Mouse (Mus musculus): ENCODE measurements around the gene Itpr3. TPM values are rescaled to one million over a fixed set of nuclear protein-coding genes. Genes with fewer than 3 reads are reported as not detected.
A peak's percentile ranks its signal among the peaks of the same experiment; 100 is the strongest.

Itpr3 gene
- polyA plus RNA-seq, 1 experiment from 2014 or later, result 6.1 TPM

DNA sequence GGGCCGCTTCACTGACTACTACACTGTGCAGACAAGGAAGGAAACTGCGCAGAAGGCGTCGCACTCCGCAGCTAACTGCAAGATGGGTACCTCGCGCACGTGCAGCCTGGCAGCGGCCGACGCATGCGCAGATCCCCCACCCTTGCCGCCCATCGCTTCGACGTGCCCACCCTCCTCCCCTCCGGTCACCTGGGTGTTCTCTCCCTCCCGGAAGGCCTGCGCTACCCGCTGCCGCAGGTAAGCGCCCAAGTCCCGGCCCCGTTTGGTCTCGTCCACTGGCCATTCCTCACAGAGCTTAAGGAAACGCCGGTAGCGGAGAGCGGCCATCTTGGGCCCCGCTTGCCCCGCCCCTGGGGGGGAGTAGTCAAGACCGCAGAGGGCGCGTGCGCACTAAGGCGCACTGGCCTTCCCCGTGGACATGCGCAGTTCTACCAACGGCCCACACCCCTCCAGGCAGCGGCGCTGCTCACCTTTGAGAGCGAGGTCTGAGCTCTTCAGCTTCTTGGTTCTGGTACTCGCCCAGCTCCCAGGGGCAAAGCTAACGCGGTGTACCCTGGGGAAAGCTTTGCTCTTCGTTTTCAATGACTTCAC, 76.5 kb downstream of the Itpr3 start, which contains the start of gene Uqcc2:
TSS of gene Uqcc2 (minus strand) at position 366 of the 591 bp plus-strand sequence.
- peak within 1 kb of the TSS; percentile 66 for H3K4me2 ChIP-seq (ENCODE audit: low read depth, low read length)
- H3K4me3 ChIP-seq (ENCODE audit: low read length), result peak within 1 kb of the TSS; percentile 82
- H3K36me3 ChIP-seq (ENCODE audit: control insufficient read depth, insufficient read depth, low read length), result no peaks in the 10 kb centered on the region
- H3K9ac ChIP-seq (ENCODE audit: low read length), result peak within 1 kb of the TSS; percentile 69
- H3K27ac ChIP-seq (ENCODE audit: low read length), result no peak within 1 kb of the TSS; the same call in 1 of the 2 replicates
- ATAC-seq (ENCODE audit: low read depth), result peak; percentile 98
- H3K27me3 ChIP-seq (ENCODE audit: control insufficient read depth, insufficient read depth, low read depth, low read length), result no peaks in the 10 kb centered on the region; the same call in 1 of the 2 replicates
- under 1% methylated on average over 44 of the region's 46 CpGs for WGBS
- H3K4me1 ChIP-seq (replicated peaks; ENCODE audit: control insufficient read depth, insufficient read depth, low read length), result peaks cover 10% of the 10 kb centered on the region
- no peaks in the 10 kb centered on the region for H3K9me3 ChIP-seq (ENCODE audit: control insufficient read depth, low read length)

DNA sequence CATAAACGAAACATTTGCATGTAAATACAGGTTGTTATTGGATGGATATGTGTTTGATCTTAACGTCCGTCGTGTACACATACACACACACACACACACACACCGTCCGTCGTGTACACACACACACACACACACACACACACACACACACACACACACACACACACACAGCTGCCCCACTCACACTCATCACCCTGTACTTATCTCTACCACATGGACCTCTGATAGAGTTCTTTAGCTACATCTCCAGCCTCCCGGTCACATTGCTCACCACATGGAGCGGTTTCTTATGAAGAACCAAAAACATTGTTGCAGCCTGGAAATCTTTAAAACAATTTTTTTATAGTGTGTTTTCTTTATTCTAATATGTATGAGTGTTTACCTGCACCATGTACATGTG, 77.1 kb downstream of the Itpr3 start:
- peak overlapping the region; percentile 69 for H3K9ac ChIP-seq (ENCODE audit: low read length)
- WGBS, result 16% methylated on average over 9 of the region's 9 CpGs
- peak overlapping the region; percentile 82 for H3K4me3 ChIP-seq (ENCODE audit: low read length)
- no peaks in the 10 kb centered on the region; the same call in 1 of the 2 replicates for H3K27me3 ChIP-seq (ENCODE audit: control insufficient read depth, insufficient read depth, low read depth, low read length)
- no peaks in the 10 kb centered on the region for H3K36me3 ChIP-seq (ENCODE audit: control insufficient read depth, insufficient read depth, low read length)
- peak; percentile 11 for ATAC-seq (ENCODE audit: low read depth)
- H3K4me2 ChIP-seq (ENCODE audit: low read depth, low read length), result peak overlapping the region; percentile 66
- no peak overlapping the region for H3K27ac ChIP-seq (ENCODE audit: low read length)
- no peaks in the 10 kb centered on the region for H3K9me3 ChIP-seq (ENCODE audit: control insufficient read depth, low read length)
- H3K4me1 ChIP-seq (replicated peaks; ENCODE audit: control insufficient read depth, insufficient read depth, low read length), result peaks cover 10% of the 10 kb centered on the region

DNA sequence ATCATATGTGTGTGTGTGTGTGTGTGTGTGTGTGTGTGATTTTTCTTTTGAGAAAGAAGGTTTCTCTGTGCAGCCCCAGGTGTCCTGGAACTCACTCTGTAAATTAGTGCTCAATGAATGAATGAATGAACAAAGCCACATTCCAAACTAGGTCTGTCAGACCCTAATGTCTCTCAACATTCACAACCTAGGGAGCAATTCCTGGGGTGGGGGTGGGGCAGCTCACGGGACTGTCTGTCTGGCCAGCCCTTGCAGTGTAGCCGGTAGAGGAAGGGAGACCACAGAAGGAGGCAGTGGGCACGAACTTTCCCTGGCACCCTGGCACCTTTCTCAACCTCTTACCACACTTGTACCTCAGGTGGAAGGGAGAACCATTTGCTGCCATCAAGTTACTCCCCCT, 77.6 kb downstream of the Itpr3 start:
- no peak overlapping the region for H3K9ac ChIP-seq (ENCODE audit: low read length)
- peaks cover 10% of the 10 kb centered on the region for H3K4me1 ChIP-seq (replicated peaks; ENCODE audit: control insufficient read depth, insufficient read depth, low read length)
- ATAC-seq (ENCODE audit: low read depth), result no peak
- no peaks in the 10 kb centered on the region for H3K36me3 ChIP-seq (ENCODE audit: control insufficient read depth, insufficient read depth, low read length)
- WGBS, result 9% methylated on average over 3 of the region's 3 CpGs
- no peak overlapping the region for H3K4me3 ChIP-seq (ENCODE audit: low read length)
- no peaks in the 10 kb centered on the region; the same call in 1 of the 2 replicates for H3K27me3 ChIP-seq (ENCODE audit: control insufficient read depth, insufficient read depth, low read depth, low read length)
- no peak overlapping the region for H3K27ac ChIP-seq (ENCODE audit: low read length)
- no peaks in the 10 kb centered on the region for H3K9me3 ChIP-seq (ENCODE audit: control insufficient read depth, low read length)
- H3K4me2 ChIP-seq (ENCODE audit: low read depth, low read length), result no peak overlapping the region

DNA sequence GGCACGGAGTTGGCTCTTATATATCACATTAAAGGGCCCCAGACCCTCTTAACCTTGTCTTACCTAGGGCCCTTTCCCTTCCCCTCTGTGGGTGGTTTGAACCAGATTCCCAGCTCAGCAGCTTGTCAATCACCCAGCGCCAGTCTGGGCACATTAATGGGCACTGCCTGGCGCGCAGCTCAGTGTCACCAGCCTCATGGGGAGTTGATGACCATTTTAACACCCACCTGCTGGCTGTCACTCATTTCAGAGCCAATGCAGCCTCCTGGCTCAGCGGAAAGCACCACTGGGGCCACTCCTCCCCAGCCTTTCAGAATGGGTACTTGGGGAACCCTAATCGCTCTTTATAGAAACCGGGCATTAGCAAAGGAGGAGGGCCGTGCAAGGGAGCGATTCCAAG, 81.3 kb downstream of the Itpr3 start:
- no peak overlapping the region for H3K4me3 ChIP-seq (ENCODE audit: low read length)
- H3K4me1 ChIP-seq (replicated peaks; ENCODE audit: control insufficient read depth, insufficient read depth, low read length), result peaks cover 1% of the 10 kb centered on the region
- no peak overlapping the region for H3K9ac ChIP-seq (ENCODE audit: low read length)
- no peaks in the 10 kb centered on the region for H3K36me3 ChIP-seq (ENCODE audit: control insufficient read depth, insufficient read depth, low read length)
- 76% methylated on average over 9 of the region's 9 CpGs for WGBS
- no peak for ATAC-seq (ENCODE audit: low read depth)
- H3K27me3 ChIP-seq (ENCODE audit: control insufficient read depth, insufficient read depth, low read depth, low read length), result no peaks in the 10 kb centered on the region; the same call in 1 of the 2 replicates
- no peak overlapping the region for H3K4me2 ChIP-seq (ENCODE audit: low read depth, low read length)
- no peaks in the 10 kb centered on the region for H3K9me3 ChIP-seq (ENCODE audit: control insufficient read depth, low read length)
- H3K27ac ChIP-seq (ENCODE audit: low read length), result no peak overlapping the region

DNA sequence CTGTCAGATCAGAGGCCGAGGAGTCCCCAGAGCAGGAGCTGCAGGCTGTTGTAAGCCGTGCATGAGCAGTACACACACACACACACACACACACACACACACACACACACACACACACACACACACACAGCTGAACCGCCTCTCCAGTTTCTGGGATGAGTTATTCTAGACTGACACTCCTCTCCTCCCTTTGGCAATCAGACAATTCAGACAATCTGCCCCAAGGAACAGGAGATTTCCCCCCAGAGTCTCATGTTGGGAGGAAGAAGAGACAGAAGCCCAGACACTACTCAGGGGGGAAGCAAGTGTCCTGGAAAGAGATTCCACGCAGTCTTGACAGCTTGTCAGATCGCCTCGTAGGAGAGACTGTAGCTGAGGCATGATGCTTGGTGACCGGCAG, 82.2 kb downstream of the Itpr3 start:
- ATAC-seq (ENCODE audit: low read depth), result no peak
- 40% methylated on average over 7 of the region's 7 CpGs for WGBS
- no peak overlapping the region for H3K27ac ChIP-seq (ENCODE audit: low read length)
- no peaks in the 10 kb centered on the region for H3K4me1 ChIP-seq (replicated peaks; ENCODE audit: control insufficient read depth, insufficient read depth, low read length)
- no peaks in the 10 kb centered on the region for H3K9me3 ChIP-seq (ENCODE audit: control insufficient read depth, low read length)
- no peaks in the 10 kb centered on the region; the same call in 1 of the 2 replicates for H3K27me3 ChIP-seq (ENCODE audit: control insufficient read depth, insufficient read depth, low read depth, low read length)
- H3K36me3 ChIP-seq (ENCODE audit: control insufficient read depth, insufficient read depth, low read length), result no peaks in the 10 kb centered on the region
- H3K4me3 ChIP-seq (ENCODE audit: low read length), result no peak overlapping the region
- no peak overlapping the region for H3K9ac ChIP-seq (ENCODE audit: low read length)
- H3K4me2 ChIP-seq (ENCODE audit: low read depth, low read length), result no peak overlapping the region

DNA sequence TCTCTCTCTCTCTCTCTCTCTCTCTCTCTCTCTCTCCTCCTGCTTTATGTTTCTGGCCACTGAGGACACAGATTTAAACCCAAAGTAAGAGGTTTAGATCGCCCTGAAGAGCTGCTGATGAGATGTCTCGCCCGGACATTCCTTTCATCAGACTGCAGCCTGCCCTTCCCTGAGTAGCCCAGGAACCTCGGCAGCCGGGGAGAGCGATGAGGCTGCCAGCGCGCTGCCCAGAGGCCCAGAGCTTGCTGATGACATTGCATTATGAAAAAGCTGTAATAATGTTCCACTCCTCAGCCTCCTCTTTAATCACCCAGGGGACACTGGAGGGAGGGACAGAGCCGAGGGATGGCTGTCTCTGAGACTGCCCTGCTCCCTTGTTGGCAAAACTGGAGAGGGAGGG, 83.2 kb downstream of the Itpr3 start:
- Histone ChIP-seq H3K27me3 (ENCODE audit: control insufficient read depth, insufficient read depth, low read depth, low read length) (no peaks in the 10 kb centered on the region), H3K27ac (ENCODE audit: low read length) (no peak overlapping the region), H3K4me2 (ENCODE audit: low read depth, low read length) (no peak overlapping the region), H3K36me3 (ENCODE audit: control insufficient read depth, insufficient read depth, low read length) (no peaks in the 10 kb centered on the region), H3K4me3 (ENCODE audit: low read length) (no peak overlapping the region), H3K4me1 (replicated peaks; ENCODE audit: control insufficient read depth, insufficient read depth, low read length) (no peaks in the 10 kb centered on the region), H3K9ac (ENCODE audit: low read length) (no peak overlapping the region), H3K9me3 (ENCODE audit: control insufficient read depth, low read length) (no peaks in the 10 kb centered on the region)
- 42% methylated on average over 9 of the region's 9 CpGs for WGBS
- no peak for ATAC-seq (ENCODE audit: low read depth)

DNA sequence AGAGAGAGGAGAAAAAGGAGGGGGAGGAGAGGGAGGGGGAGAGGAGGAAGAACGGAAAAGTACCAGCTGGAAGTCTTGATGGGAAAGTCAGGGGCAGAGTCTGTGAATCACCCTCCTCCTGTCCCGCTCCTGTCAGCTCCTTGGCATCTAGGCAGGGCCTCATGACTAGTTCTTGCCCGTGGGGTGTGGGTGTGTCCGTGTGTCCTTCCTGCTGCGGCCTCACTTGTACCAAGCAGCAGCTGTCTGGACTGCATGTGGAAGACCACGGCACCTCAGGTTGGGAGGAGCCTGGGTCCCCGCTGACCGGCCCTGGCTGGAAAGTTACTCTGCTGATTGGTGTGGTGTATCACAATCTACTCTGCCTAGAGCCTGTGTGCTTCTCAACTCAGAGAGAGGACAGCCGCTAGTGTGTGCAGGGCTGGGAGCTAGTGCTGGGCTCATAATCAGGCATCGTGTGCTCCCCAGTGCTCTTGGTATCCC, 84.9 kb downstream of the Itpr3 start:
- H3K9ac ChIP-seq (ENCODE audit: low read length), result no peak overlapping the region

DNA sequence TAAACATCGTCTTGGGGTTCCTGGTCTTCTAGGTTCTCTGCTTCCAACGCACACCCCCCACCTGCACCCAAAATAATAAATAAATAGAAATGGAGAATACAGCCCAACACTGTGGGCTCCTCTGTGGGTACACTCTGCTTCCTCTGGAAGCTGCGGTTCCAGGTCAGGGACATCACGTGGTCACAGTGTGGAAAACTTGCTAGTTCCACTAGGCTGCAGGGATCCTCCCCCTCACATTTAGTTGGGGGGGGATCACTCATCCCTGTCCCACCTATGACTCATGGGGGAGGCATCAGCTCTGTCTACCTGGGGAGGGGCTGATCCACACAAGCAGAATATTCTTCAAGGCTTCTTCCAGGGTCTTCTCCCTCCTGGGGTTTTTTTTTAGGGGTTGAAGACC, 87.0 kb downstream of the Itpr3 start:
- WGBS, result 77% methylated on average over 4 of the region's 4 CpGs
- no peaks in the 10 kb centered on the region for H3K4me1 ChIP-seq (replicated peaks; ENCODE audit: control insufficient read depth, insufficient read depth, low read length)
- H3K4me3 ChIP-seq (ENCODE audit: low read length), result no peak overlapping the region
- H3K27me3 ChIP-seq (ENCODE audit: control insufficient read depth, insufficient read depth, low read depth, low read length), result no peaks in the 10 kb centered on the region
- no peak overlapping the region for H3K9ac ChIP-seq (ENCODE audit: low read length)
- no peak overlapping the region for H3K4me2 ChIP-seq (ENCODE audit: low read depth, low read length)
- no peak for ATAC-seq (ENCODE audit: low read depth)
- no peak overlapping the region for H3K27ac ChIP-seq (ENCODE audit: low read length)
- H3K36me3 ChIP-seq (ENCODE audit: control insufficient read depth, insufficient read depth, low read length), result no peaks in the 10 kb centered on the region
- H3K9me3 ChIP-seq (ENCODE audit: control insufficient read depth, low read length), result no peaks in the 10 kb centered on the region

More for the DNA sequence above, 84.9 kb downstream of the Itpr3 start:
- Histone ChIP-seq H3K27ac (ENCODE audit: low read length) (no peak overlapping the region), H3K9me3 (ENCODE audit: control insufficient read depth, low read length) (no peaks in the 10 kb centered on the region), H3K36me3 (ENCODE audit: control insufficient read depth, insufficient read depth, low read length) (no peaks in the 10 kb centered on the region), H3K4me2 (ENCODE audit: low read depth, low read length) (peak overlapping the region; percentile 13; the same call in 1 of the 2 replicates), H3K4me3 (ENCODE audit: low read length) (no peak overlapping the region), H3K4me1 (replicated peaks; ENCODE audit: control insufficient read depth, insufficient read depth, low read length) (no peaks in the 10 kb centered on the region), H3K27me3 (ENCODE audit: control insufficient read depth, insufficient read depth, low read depth, low read length) (no peaks in the 10 kb centered on the region)
- peak; percentile 56; the same call in 1 of the 2 replicates for ATAC-seq (ENCODE audit: low read depth)
- WGBS, result 26% methylated on average over 10 of the region's 10 CpGs

DNA sequence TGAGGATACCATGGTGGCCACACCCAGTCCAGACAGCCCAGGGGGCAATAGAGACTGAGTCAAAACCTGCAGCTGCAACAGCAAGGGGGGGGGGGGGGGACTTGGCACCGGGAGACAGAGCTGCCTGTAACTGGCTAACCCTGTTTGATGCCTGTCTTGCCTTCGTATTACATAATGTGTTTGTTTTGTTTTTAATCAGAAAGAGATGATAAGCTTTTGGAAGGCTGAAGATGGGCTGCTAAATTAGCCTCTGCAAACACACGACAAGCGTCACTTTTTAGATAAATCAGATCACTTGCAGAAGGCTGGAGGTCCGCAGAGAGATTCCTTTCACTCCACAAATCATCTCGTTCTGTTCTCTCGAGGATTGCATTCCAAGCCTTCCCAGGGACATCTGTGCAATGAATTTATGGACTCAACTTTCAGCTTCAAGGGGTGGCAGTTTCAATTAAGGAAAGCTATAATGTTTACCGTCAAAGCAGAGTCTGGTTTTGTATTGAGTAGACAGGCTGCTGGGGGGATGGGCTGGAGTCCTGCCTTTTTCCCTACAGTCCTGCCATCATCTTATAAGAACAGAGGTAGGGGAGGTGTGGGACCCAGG, 89.3 kb downstream of the Itpr3 start:
- Histone ChIP-seq H3K4me3 (ENCODE audit: low read length) (no peak overlapping the region), H3K4me2 (ENCODE audit: low read depth, low read length) (no peak overlapping the region), H3K27ac (ENCODE audit: low read length) (no peak overlapping the region), H3K27me3 (ENCODE audit: control insufficient read depth, insufficient read depth, low read depth, low read length) (no peaks in the 10 kb centered on the region), H3K9me3 (ENCODE audit: control insufficient read depth, low read length) (no peaks in the 10 kb centered on the region), H3K4me1 (replicated peaks; ENCODE audit: control insufficient read depth, insufficient read depth, low read length) (no peaks in the 10 kb centered on the region), H3K36me3 (ENCODE audit: control insufficient read depth, insufficient read depth, low read length) (no peaks in the 10 kb centered on the region), H3K9ac (ENCODE audit: low read length) (no peak overlapping the region)
- no peak for ATAC-seq (ENCODE audit: low read depth)
- WGBS, result 8% methylated on average over 8 of the region's 8 CpGs
